Mouse (Mus musculus) cortical plate, adult 2 months (tissue): ENCODE measurements around the gene Mgat5.

Experiments
- CTCF ChIP-seq: fragments of 200-500 bp; IDR thresholded peaks from 2 replicates; pipeline ENCODE4 v1.5.1; 2011; ENCODE audit warnings: mild to moderate bottlenecking, control low read depth, low read length; ENCODE audit not compliant: insufficient read depth; ENCODE audit errors: extremely low read depth
- POLR2A ChIP-seq: fragments of 200-500 bp; IDR thresholded peaks from 2 replicates; pipeline ENCODE4 v1.6.1; 2011; ENCODE audit warnings: mild to moderate bottlenecking, low read length, control low read depth; ENCODE audit not compliant: insufficient read depth; ENCODE audit errors: extremely low read depth

GRCm38 (mm10) chr1:127217665-127218064 is 12.8 kb downstream of the Mgat5 start:
- TF ChIP-seq CTCF (no peak), POLR2A (no peak)
